24 mouse cellular contexts compared by ENCODE assay signal in genomic region chr6:135085703-135086102, GRCm38 (mm10). TPM values are rescaled to one million over a fixed set of nuclear protein-coding genes. Genes with fewer than 3 reads are reported as not detected.
"Had no signal": no experiment of that assay in that cellular context is flagged by ENCODE, and none has a peak within 500 bp of the region (broad histone marks: within the 10 kb centered on the region; RNA-seq: fewer than 3 reads in every experiment).

No protein-coding gene starts in this region.

- H3K4me2 ChIP-seq: lung, embryonic 14.5 days; midbrain, embryonic 12.5 days; neural tube, embryonic 13.5 days; neural tube, embryonic 15.5 days had no signal

- DNase-seq: lung, adult 18-20 months; lung, embryonic 14.5 days; lung, postnatal 4 days; midbrain, embryonic 14.5 days; retina, postnatal 1 day; right cerebral cortex, adult 18-20 months; right cerebral cortex, postnatal 25 days; right cerebral cortex, postnatal 4 days; spleen, adult 18-20 months; thymus, adult 18-20 months; thymus, postnatal 14 days; thymus, postnatal 36 days had no signal

- H3K4me3 ChIP-seq: midbrain, embryonic 10.5 days; midbrain, embryonic 12.5 days; myocyte; neural tube, embryonic 13.5 days; neural tube, embryonic 15.5 days had no signal

- H3K36me3 ChIP-seq: midbrain, embryonic 12.5 days; neural tube, embryonic 13.5 days; neural tube, embryonic 15.5 days had no signal

- H3K9ac ChIP-seq: lung, embryonic 14.5 days; midbrain, embryonic 12.5 days; neural tube, embryonic 13.5 days; neural tube, embryonic 15.5 days had no signal

- H3K27ac ChIP-seq: midbrain, embryonic 10.5 days; midbrain, embryonic 12.5 days; neural tube, embryonic 13.5 days; neural tube, embryonic 15.5 days had no signal

- H3K9me3 ChIP-seq: midbrain, embryonic 10.5 days; midbrain, embryonic 12.5 days; neural tube, embryonic 13.5 days; neural tube, embryonic 15.5 days had no signal

- ATAC-seq: midbrain, embryonic 16.5 days had no signal

RNA-seq across cellular contexts. Expression of gene Gprc5d, which starts 32.4 kb away (rescaled TPM):
- total RNA-seq: megakaryocyte, adult 5-6 weeks; megakaryocyte-erythroid progenitor cell, adult 5-6 weeks had no signal
- polyA plus RNA-seq: lung, embryonic 14.5 days; lung, embryonic 16.5 days; midbrain, embryonic 10.5 days; midbrain, embryonic 14.5 days; midbrain, embryonic 16.5 days; neural tube, embryonic 11.5 days; neural tube, embryonic 13.5 days; neural tube, embryonic 15.5 days; small intestine, adult 2 months; stomach, embryonic 14.5 days had no signal
